Mouse (Mus musculus) mouse trophoblast stem cell (cell line): ENCODE data around the gene Tnfsfm13.
"Not testable (repeated sequence)": the region's sequence is repeated elsewhere in the genome, so short reads cannot be mapped to it uniquely, and the experiment has no call there.

Experiments
- in situ Hi-C, 2 experiments: fragments of 300-500 bp; cut with MseI, MboI; formaldehyde crosslinking; loops; 2 replicates in 1 of 2; 3 replicates in 1 of 2; pipeline ENCODE4 v1.15.1; 2025

Tnfsfm13 gene

DNA sequence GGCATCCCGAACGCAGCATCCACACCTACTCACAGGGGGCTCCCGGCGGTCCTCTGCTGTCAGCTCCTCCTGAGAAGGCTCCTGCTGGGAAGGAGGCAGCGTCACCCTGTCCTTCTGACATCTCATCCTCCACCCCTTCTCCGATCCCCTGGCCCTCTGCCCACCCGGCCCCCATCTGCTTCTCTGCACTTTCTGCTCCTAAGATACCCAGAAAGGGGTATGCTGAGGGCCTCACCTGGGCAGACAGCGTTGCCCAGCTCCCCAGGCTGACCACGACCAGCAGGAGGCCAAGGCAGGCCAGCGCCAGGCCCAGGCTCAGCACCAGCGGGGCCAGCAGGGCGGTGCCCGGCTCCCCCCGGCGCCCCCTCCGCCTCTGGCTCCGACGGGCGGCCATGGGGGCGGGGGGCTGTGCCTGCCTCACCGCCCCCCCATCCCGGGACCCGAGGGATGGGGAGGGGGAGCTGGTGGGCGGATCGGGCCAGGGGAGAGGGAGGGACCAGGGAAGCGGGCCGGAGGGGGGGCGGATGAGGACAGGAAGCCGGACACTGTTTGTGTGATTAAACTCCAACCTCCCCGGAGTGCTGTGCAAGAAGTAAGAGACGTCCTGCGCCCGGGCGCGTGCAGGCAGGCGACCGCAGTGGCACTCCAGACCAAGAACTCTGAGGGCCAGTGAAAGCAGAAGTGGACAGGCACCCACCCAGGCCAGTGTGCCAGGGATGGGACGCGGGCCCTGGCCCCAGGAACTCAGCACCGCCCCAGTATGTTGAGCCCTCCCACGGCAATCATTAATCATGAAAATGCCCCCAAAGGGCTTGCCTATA lies at the start of gene Tnfsfm13, which contains the start of gene Tnfsf12:
TSS of gene Tnfsfm13 (minus strand) at position 738 of the 821 bp plus-strand sequence.
TSS of gene Tnfsf12 (minus strand) at position 489 of the 821 bp plus-strand sequence.
- in situ Hi-C loops = no loop called here

DNA sequence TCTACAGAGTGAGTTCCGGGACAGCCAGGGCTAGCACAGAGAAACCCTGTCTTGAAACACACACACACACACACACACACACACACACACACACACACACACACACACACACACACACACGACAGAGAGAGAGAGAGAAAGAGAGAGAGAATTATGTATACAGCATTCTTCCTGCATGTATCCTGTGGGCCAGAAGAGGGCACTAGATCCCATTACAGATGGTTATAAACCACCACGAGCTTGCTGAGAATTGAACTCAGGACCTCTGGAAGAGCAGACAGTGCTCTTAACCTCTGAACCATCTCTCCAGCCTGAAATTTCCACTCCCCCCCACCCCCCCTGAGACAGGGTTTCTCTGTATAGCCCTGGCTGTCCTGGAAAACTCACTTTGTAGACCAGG lies 35.5 kb upstream of the Tnfsfm13 start:
- in situ Hi-C loops = not testable (repeated sequence)

DNA sequence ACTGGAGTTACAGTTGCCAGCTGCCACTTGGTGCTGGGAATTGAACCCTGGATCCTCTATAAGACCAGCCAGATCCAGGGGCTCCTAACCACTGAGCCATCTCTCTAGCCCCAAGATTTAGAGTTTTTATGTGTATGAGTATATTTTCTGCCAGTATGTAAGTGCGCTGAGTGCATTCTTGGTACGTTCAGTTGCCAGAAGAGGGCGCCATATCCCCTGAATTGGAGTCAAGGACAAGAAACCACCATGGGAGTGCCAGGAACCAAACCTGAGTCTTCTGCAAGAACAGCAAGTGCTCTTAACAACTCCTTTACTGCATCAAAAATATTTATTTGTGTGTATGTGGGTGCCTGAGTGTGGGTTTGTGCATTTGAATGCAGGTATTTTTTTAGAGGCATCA lies 33.2 kb upstream of the Tnfsfm13 start:
- in situ Hi-C loops = no loop called here

DNA sequence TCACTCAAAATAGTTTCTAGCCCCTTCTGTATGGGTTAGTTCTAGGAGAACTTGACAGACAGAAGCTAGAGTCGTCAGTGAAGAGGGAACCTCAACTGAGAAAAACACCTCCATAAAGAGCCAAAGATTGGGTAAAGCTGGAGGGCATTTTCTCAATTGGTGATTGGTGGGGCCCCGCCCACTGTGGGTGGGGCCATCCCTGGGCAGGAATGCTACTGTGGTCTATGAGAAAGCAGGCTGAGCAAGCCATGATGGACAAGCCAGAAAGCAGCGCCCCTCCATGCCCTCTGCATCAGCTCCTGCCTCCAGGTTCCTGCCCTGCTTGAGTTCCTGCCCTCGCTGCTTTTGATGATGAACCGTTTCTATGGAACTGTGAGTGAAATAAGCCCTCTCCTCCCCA lies 30.1 kb upstream of the Tnfsfm13 start:
- in situ Hi-C loops = no loop called here

DNA sequence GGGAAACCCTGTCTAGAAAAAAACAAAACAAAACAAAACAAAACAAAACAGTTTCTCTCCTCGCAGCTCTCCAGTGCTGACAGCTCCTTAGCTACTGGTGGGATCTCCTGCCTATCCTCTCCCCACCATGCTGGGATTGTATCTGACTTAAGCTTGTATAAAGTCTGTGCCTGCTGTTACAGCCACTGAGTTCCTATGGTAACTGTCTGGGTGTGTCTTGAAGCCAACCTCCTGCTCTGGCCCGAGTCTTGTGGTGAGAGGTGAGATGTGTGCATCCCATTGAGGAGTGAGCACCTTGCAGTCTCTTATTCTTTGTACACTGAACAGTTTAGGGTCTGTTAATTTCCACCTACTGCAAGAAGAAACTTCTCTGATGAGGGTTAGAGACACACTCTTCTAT lies 27.2 kb upstream of the Tnfsfm13 start:
- in situ Hi-C loops = no loop called here

DNA sequence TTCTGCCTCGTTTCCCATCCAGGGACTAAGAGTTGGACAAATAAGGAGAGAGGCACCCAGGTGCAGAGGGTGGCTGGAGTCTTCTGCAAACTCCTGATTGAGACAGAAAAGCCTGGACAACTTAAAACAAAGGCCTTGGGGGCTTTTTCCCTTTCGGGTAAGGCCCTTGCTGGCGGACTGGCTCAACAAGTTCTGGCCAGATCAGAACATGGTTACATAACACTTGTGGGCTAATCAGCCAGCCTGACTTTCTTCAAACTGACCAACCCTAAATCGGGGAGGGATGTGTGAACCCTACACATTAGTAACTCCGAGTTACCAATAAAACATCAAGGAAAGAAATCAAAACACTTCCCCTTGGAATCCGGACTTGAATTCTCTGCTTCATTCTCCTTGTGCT lies 25.0 kb upstream of the Tnfsfm13 start:
- in situ Hi-C loops = no loop called here

DNA sequence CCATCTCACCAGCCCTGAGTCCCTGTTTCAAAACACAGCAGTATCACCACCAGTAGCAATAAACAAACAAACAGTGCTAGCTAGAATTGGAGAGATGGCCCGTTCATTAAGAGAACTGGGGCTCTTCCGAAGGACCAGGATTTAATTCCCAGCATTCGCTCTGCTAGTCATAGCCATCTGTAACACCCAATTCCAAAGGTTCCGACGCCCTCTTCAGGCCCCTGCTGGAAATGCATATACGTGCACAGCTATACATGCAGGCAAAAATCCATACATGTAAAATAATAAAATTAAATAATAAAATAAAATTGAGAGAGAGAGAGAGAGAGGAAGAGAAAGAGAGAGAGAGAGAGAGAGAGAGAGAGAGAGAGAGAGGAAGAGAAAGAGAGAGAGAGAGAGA lies 23.5 kb upstream of the Tnfsfm13 start:
- in situ Hi-C loops = loop anchor here in 1 of 2 experiments (5.0 kb wide), 1 partner anchor 37 kb away; the partner anchor contains the start of gene Senp3

DNA sequence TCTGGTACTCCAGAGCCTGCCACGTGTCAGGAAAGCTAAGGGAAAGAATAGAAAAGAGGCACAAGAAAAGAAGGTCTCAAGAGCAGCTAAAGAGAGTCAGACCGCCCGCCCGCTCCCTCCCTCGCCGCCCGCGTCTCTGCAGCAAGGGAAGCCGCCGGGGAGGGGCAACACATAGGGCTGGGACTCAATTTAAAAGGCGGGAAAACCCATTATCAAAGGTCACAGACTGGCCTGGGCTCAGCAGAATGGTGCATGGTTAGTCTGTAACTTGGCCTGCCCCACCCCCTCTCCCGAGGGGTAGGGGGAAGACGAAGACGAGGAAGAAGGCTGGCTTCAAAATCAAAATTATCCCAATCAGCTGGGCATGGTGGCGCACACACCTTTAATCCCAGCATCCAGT lies 22.8 kb upstream of the Tnfsfm13 start:
- in situ Hi-C loops = loop anchor here in 1 of 2 experiments (5.0 kb wide), 1 partner anchor 36 kb away; the partner anchor contains the start of gene Senp3

DNA sequence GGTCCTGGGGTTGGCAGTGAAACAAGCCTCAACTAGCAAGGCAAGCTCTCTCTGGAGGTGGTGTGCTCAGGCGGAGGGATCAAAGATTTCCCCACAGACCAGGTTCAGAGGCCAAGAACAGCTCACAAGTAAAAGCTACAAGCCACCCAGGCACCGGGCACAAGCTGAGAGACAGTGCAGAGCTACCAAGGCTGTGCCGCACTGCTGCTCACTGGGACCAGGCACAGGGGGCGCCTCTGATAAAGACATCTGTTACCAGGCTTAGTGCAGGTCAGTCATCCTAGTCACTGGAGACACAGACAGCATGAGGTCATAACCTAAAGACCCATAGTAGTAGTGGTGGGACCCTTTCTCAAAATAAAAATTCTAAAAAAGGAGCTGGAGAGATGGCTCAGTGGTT lies 21.1 kb upstream of the Tnfsfm13 start:
- in situ Hi-C loops = loop anchor here in 1 of 2 experiments (5.0 kb wide), 1 partner anchor 35 kb away; the partner anchor contains the start of gene Senp3

DNA sequence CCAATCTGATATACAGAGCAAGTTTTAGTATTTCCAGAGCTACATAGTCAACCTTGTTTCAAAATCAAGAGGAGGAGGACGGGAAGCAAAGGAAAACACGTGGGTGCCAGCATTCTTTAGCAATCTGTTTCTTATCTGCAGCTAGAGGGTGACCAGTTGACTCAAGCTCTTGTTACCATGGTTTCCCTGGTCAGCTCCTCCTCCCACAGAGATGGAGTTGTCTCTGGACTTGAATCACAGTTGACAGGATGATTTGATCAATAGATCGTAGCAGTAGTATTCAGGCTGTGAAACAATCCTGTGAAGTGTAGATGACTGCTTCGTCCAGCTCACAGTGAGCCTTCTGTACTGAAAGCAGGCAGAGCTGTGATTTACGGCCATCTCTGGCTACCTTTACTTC lies 20.0 kb upstream of the Tnfsfm13 start:
- in situ Hi-C loops = loop anchor here in 1 of 2 experiments (5.0 kb wide), 1 partner anchor 34 kb away; the partner anchor contains the start of gene Senp3

DNA sequence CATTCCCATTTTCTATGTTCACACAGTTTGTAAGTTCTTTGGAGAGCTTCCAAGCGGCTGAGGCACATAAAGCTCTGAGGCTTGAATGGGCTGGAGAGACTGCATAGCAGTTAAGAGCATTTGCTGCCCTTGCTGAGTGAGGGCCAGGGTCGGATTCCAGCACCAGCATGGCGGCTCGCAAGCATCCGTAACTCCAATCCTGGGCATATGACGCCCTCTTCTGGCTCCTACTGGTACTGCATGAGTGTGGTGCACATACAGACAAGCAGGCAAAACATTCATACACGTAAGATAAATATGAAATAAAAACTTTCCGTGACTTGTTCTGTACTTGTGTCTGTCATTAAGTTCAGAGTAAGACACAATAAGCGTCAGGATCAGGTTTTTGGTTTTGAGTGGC lies 19.6 kb upstream of the Tnfsfm13 start:
- in situ Hi-C loops = loop anchor here in 1 of 2 experiments (5.0 kb wide), 1 partner anchor 33 kb away; the partner anchor contains the start of gene Senp3

DNA sequence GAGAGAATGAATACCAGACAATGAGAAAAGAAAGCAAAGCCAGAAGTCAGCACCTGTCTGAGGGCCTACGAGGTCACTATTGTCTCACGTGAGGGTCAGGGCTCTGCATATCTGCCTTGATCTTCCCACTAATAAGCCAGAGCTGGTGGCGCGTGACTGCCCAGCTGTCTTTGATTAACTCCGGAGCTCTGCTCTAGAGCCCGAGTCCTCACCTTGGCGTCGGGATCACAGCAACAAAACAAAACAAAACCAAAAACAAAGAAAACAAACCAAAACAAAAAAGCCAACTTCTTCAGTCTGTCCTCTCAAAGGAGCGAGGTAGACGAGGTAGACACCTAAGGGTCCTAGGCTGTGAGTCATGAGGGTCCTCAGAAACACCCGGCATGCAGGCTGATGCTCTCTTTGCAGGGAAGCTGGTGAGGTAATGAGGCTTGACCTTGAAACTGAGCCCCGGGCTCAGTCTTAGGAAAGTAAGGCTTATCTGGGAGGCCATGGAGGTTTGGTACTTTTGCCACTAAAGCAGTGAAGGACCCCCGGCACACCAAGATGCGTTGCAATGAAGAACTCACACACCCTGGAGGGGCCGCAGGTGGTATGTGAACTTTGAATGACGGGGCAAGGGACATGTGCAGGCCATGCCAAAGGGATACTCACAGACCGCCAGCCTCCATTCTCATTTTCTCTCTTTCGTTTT lies 18.9 kb upstream of the Tnfsfm13 start:
- in situ Hi-C loops = loop anchor here in 1 of 2 experiments (5.0 kb wide), 1 partner anchor 32 kb away; the partner anchor contains the start of gene Senp3

DNA sequence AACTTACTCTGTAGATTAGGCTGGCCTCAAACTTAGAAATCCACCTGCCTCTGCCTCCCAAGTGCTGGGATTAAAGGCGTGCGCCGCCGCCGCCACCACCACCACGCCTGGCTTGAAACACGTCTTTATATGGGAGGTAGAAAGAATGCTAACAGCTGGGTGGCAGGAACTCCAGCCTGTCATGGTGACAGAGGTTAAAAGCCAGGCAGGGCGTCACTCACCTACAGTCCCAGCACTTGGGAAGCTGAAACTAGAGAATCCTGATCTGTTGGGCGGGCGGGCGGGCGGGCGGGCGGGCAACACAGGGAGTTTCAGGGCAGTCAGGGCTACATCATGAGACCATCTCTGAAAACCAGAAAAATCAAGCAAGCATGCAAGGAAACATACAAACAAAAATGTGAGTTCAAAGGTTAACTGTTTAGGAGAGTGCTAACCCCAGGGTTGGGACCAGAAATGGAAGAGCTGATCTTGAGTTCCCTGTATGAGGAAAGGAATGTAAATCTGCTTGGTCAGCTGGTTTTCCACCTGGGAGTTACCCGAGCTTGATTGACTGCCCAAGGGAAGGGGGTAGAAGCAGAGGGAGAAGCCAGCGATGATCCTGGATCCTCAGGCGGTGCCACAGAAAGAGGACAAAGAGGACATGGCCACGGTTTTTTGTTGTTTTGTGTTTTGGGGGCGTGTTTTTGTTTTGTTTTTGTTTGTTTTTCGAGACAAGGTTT lies 17.2 kb upstream of the Tnfsfm13 start:
- in situ Hi-C loops = no loop called here

DNA sequence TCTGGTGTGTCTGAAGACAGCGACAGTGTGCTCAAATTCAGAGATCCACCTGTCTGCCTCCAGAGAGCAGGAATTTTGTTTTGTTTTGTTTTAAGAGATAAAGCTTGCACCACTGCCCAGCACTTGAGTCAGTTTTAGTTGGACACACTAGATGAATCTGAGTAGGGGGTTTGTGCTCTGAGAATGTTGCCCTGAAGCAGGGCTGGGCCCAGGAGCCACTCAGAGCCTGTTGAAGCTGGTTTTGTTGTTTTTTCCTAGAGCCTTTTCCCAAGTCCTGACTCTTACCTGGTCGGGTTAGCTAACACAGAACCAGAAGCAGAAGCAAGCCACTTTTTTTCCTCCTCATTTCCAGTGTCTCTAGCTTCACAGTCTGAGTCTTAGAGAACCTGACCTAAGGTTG lies 15.2 kb upstream of the Tnfsfm13 start:
- in situ Hi-C loops = no loop called here

DNA sequence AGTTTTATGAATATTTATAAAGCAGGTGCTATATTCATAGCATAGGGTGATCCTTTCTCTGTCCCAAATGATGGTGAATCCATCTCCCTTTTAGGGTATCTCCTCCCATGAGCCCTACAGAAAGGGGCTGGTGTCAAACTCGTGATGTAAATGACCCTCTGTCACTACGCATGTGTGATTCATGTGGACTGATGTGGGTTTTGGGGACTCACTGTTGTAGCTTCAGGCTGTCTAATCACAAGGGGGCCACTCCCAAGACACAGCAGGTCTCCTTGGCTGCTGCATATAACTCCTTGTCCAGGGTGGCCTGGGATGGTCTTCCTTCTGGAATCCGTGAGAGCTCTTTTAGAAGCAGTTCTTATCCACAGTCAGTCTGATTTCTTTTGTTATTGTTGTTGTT lies 14.6 kb upstream of the Tnfsfm13 start:
- in situ Hi-C loops = no loop called here

DNA sequence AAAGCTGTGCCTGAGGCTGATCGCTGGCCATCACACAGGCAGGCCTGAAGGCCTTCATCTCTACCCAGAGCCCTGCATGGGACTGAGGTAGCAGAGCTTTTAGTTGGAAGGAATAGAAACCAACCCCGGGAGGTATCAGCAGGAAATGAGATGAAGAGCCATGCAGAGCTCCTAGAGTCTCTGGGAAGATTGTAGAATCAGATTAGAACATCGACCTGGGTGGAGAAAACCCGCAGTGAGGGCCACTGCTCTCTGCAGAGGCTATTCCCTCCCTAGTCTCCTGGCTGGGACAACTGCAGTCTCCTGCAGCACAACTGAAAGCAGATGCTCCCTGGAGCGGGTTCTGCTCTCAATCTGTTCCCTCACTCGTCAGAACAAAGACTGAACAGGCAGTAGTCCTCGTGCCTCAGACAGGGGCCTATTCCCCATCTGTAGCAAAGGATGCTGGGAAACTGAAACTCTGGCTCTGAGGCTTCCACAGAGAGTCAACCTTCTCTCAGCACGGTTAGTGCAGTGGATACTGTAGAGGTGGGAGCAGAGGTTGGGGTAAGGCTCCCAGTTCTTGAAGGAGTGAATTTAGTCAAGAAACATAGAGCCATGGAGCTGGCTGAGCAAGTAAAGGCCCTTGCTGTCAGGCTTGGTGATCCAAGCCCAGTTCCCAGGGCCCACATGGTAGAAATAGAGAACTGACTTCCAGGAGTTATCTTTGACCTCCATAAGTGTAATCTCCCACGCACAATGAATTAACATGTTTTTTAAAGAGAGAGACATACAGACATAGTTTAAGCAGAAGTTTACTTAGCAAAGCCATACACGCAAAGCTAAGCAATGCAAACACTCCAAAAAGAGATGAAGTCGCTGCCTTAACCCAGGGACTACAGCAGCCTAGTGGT lies 13.9 kb upstream of the Tnfsfm13 start:
- in situ Hi-C loops = no loop called here

DNA sequence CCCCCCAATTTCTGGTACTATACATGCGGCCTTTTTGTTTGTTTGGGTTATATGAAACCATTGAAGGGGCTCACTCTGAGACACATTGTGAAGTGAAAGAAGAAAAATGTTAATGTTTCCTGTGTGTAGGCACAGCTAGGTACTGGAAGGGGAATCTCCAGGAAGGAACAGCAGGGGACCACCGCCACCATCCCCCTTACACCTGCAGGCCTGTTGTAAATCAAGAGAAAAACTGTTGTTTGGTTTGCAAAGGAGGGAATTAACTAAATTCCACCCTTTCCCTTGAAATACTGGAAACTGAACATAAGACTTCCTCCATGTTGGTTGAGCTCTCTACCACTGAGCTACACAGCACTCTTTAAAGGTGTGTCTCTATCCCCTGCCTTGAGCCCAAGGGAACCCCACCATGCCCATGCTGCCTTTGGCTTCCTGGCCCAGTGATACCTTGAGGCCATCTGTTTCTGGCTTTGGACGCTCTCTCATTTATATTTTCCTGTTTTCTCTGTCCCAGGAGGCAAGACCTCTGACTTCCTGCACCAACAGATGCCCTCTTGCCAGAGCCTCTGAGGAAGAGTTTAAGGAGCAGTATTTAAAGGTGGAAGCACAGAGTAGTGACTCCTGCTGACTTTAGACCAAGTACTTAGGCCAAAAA lies 12.8 kb upstream of the Tnfsfm13 start:
- in situ Hi-C loops = no loop called here

DNA sequence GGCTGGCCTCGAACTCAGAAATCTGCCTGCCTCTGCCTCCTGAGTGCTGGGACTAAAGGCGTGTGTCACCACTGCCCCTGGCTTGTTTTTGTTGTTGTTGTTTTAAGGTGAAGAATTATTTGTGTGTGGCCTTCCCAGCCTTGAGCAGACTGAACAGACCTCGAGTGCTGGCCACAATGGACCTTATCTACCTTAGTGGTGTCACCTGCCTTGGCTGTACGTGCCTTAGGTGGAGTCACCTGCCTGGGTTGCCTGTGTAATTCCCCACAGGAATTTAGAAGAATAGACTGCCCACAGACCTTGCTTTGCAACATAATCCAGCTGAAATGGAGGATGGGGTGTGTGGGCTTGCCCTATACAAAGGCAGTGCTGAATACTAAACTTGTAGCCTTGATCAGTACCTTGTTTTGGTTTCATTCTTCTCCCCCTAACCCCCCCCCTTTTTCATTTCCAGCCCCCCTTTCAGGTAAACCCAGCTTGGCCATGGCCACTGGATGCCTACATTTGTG lies 12.0 kb upstream of the Tnfsfm13 start:
- in situ Hi-C loops = no loop called here

DNA sequence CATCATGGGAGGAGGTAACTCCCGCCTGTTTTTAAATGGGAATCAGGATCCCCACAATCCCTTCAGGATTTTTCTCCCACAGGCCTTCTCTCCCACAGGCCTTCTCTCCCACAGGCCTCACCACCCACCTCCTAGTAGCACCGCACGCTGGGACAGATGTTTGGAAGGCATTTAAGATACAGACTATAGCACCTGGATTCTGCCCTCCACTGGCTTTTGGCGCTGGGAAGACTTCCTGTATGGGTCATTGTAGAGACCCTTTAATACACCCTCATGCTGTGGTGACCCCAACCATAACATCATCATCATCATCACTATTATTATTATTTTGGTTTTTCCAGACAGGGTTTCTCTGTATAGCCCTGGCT lies 11.6 kb upstream of the Tnfsfm13 start:
- in situ Hi-C loops = no loop called here
